Mouse (Mus musculus): ENCODE data around the gene Serinc3. TPM values are rescaled to one million over a fixed set of nuclear protein-coding genes. Genes with fewer than 3 reads are reported as not detected.

The Serinc3 gene
- polyA plus RNA-seq, 1 experiment, result 368 TPM

- TF ChIP-seq CTCF (IDR thresholded peaks at IDR 0.05; ENCODE audit: insufficient read depth, low read length) (no peak), POLR2A (IDR thresholded peaks at IDR 0.05; ENCODE audit: borderline replicate concordance, extremely low read depth, low read depth, low read length) (no peak)
- peaks cover 27% of the 10 kb centered on the region for H3K4me1 ChIP-seq (ENCODE audit: control insufficient read depth, insufficient read depth, low read length)
- WGBS, result 53% methylated on average over 5 of the region's 5 CpGs
These were observed 41.3 kb upstream of the Serinc3 start for GRCm38 (mm10) chr2:163686233-163686632.

GRCm38 (mm10) chr2:163685761-163686200, 40.9 kb upstream of the Serinc3 start:
- peak; percentile 36 for DNase-seq
- peaks cover 24% of the 10 kb centered on the region for H3K4me1 ChIP-seq (ENCODE audit: control insufficient read depth, insufficient read depth, low read length)

More at GRCm38 (mm10) chr2:163686233-163686632, 41.3 kb upstream of the Serinc3 start:
- no peak overlapping the region for H3K4me3 ChIP-seq (replicated peaks; ENCODE audit: extremely low read depth, low read depth, low read length)
- DNase-seq, result no peak

DNA sequence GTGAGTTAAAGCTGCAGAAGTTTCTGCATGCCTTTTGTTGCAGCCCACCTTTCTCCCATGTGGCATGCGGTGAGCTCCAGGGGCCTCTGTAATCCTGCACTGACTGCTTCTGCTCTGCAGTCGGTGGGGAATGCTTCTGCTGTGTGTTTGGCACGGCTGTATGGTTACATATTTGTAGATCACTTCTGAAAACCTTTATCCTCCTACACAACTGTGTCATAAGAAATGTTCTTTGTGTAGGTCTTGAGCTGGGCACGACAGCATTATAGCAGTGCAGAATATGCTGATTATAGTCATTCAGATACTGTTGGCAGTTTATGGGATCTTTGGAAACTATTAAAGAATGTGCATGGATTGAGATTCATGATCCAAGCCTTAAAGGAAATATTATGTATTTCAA, 40.4 kb upstream of the Serinc3 start:
- H3K4me1 ChIP-seq (ENCODE audit: control insufficient read depth, insufficient read depth, low read length), result peaks cover 19% of the 10 kb centered on the region

More at GRCm38 (mm10) chr2:163685761-163686200, 40.9 kb upstream of the Serinc3 start:
- no peak overlapping the region for H3K4me3 ChIP-seq (replicated peaks; ENCODE audit: extremely low read depth, low read depth, low read length)
- WGBS, result 11% methylated on average over 6 of the region's 6 CpGs
- peak; percentile 53; the same call in 1 of the 2 replicates for TF ChIP-seq POLR2A (IDR thresholded peaks at IDR 0.05; ENCODE audit: borderline replicate concordance, extremely low read depth, low read depth, low read length)
- no peak for TF ChIP-seq CTCF (IDR thresholded peaks at IDR 0.05; ENCODE audit: insufficient read depth, low read length)

GRCm38 (mm10) chr2:163682344-163682743, 37.4 kb upstream of the Serinc3 start:
- Histone ChIP-seq H3K4me1 (ENCODE audit: control insufficient read depth, insufficient read depth, low read length) (peaks cover 18% of the 10 kb centered on the region), H3K4me3 (replicated peaks; ENCODE audit: extremely low read depth, low read depth, low read length) (no peak overlapping the region)
- no peak for DNase-seq
- WGBS, result 88% methylated on average over 2 of the region's 2 CpGs
- no peak for TF ChIP-seq CTCF (IDR thresholded peaks at IDR 0.05; ENCODE audit: insufficient read depth, low read length)

More for the DNA sequence above, 40.4 kb upstream of the Serinc3 start:
- TF ChIP-seq POLR2A (IDR thresholded peaks at IDR 0.05; ENCODE audit: borderline replicate concordance, extremely low read depth, low read depth, low read length) (no peak), CTCF (IDR thresholded peaks at IDR 0.05; ENCODE audit: insufficient read depth, low read length) (no peak)
- DNase-seq, result no peak
- 33% methylated on average over 4 of the region's 4 CpGs for WGBS
- H3K4me3 ChIP-seq (replicated peaks; ENCODE audit: extremely low read depth, low read depth, low read length), result no peak overlapping the region

DNA sequence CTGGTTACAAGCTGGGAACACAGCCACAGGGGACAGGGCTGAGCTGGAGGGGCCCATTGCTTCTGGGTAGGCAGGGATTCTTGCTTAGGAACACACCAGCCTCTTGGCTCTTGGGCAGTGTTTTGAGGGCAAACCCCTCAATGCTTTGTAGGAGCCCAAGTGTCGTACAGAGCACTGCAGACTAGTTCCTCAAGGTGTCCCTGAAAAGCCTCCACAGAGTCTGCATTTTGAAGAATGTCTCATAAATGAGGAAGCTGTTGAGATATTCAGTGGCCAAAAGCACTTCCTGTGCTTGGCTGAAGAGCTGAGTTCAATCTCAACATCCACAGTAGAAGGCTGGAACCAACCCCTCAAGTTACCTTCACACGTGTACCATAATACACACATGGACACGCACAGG, 31.8 kb upstream of the Serinc3 start:
- no peak overlapping the region for H3K4me3 ChIP-seq (replicated peaks; ENCODE audit: extremely low read depth, low read depth, low read length)
- 64% methylated on average over 3 of the region's 3 CpGs for WGBS
- DNase-seq, result no peak
- H3K4me1 ChIP-seq (ENCODE audit: control insufficient read depth, insufficient read depth, low read length), result peaks cover 11% of the 10 kb centered on the region; the same call in 1 of the 2 replicates
- TF ChIP-seq POLR2A (IDR thresholded peaks at IDR 0.05; ENCODE audit: borderline replicate concordance, extremely low read depth, low read depth, low read length), result no peak
- TF ChIP-seq CTCF (IDR thresholded peaks at IDR 0.05; ENCODE audit: insufficient read depth, low read length), result no peak

GRCm38 (mm10) chr2:163676321-163676720, 31.4 kb upstream of the Serinc3 start:
- Histone ChIP-seq H3K4me3 (replicated peaks; ENCODE audit: extremely low read depth, low read depth, low read length) (no peak overlapping the region), H3K4me1 (ENCODE audit: control insufficient read depth, insufficient read depth, low read length) (peaks cover 11% of the 10 kb centered on the region; the same call in 1 of the 2 replicates)
- TF ChIP-seq CTCF (IDR thresholded peaks at IDR 0.05; ENCODE audit: insufficient read depth, low read length) (no peak), POLR2A (IDR thresholded peaks at IDR 0.05; ENCODE audit: borderline replicate concordance, extremely low read depth, low read depth, low read length) (no peak)
- WGBS, result 84% methylated on average over 4 of the region's 4 CpGs
- no peak for DNase-seq

DNA sequence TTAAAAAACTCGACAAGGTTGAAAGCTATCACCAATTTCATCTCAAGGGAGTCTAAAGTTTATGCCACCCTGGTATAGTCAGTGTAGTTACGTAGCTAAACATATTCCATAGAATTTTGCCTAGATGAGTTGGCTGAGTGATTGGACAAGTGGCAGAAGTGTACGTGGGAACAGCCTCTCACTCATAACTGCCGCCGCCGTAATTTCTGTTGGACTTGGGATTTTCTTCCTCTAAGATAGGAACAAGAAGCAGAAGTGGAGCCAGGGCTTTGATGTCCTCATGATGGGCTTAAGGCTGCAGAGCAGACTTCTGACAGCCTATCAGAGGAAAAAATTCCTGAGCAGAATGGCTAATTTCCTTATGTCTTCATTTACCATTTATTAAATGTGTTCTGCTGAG, 30.7 kb upstream of the Serinc3 start:
- no peak for TF ChIP-seq POLR2A (IDR thresholded peaks at IDR 0.05; ENCODE audit: borderline replicate concordance, extremely low read depth, low read depth, low read length)
- no peak for TF ChIP-seq CTCF (IDR thresholded peaks at IDR 0.05; ENCODE audit: insufficient read depth, low read length)
- 55% methylated on average over 6 of the region's 6 CpGs for WGBS
- DNase-seq, result no peak
- Histone ChIP-seq H3K4me1 (ENCODE audit: control insufficient read depth, insufficient read depth, low read length) (peaks cover 11% of the 10 kb centered on the region; the same call in 1 of the 2 replicates), H3K4me3 (replicated peaks; ENCODE audit: extremely low read depth, low read depth, low read length) (no peak overlapping the region)

DNA sequence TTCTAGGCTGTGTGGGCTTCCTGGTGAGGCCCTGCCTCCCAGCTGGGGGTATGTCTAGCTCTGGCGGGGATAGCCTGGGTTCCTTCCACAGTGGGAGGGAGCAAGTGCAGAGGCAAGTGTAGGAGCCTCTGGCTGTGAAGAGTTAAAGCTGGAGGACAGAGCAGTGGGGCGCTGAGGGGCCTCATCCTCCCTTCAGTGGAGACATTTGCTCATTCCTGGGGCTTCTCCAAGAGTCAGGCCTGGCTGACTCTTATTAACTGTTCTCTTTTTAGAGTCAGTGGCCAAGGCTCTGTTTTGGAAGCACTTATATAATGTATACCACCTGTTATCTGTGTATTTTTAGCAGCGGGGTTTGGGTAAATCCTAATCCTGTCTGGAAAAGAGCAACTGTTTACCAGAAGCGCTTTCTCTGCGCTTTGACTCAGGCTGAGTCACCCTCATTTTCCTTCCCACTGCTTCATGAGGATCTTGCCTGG, 30.3 kb upstream of the Serinc3 start:
- Histone ChIP-seq H3K4me3 (replicated peaks; ENCODE audit: extremely low read depth, low read depth, low read length) (no peak overlapping the region), H3K4me1 (ENCODE audit: control insufficient read depth, insufficient read depth, low read length) (peaks cover 11% of the 10 kb centered on the region; the same call in 1 of the 2 replicates)
- WGBS, result 52% methylated on average over 5 of the region's 5 CpGs
- DNase-seq, result no peak
- no peak for TF ChIP-seq CTCF (IDR thresholded peaks at IDR 0.05; ENCODE audit: insufficient read depth, low read length)
- TF ChIP-seq POLR2A (IDR thresholded peaks at IDR 0.05; ENCODE audit: borderline replicate concordance, extremely low read depth, low read depth, low read length), result no peak

GRCm38 (mm10) chr2:163674397-163674796, 29.5 kb upstream of the Serinc3 start:
- Histone ChIP-seq H3K4me3 (replicated peaks; ENCODE audit: extremely low read depth, low read depth, low read length) (no peak overlapping the region), H3K4me1 (ENCODE audit: control insufficient read depth, insufficient read depth, low read length) (peaks cover 11% of the 10 kb centered on the region; the same call in 1 of the 2 replicates)
- no peak for TF ChIP-seq CTCF (IDR thresholded peaks at IDR 0.05; ENCODE audit: insufficient read depth, low read length)
- no peak for TF ChIP-seq POLR2A (IDR thresholded peaks at IDR 0.05; ENCODE audit: borderline replicate concordance, extremely low read depth, low read depth, low read length)
- WGBS, result 76% methylated on average over 5 of the region's 5 CpGs
- DNase-seq, result no peak

- no peak for TF ChIP-seq CTCF (IDR thresholded peaks at IDR 0.05; ENCODE audit: insufficient read depth, low read length)
- no peak for TF ChIP-seq POLR2A (IDR thresholded peaks at IDR 0.05; ENCODE audit: borderline replicate concordance, extremely low read depth, low read depth, low read length)
- Histone ChIP-seq H3K4me1 (ENCODE audit: control insufficient read depth, insufficient read depth, low read length) (peaks cover 6% of the 10 kb centered on the region; the same call in 1 of the 2 replicates), H3K4me3 (replicated peaks; ENCODE audit: extremely low read depth, low read depth, low read length) (no peak overlapping the region)
- DNase-seq, result no peak
- 55% methylated on average over 11 of the region's 11 CpGs for WGBS
These were observed 26.1 kb upstream of the Serinc3 start for GRCm38 (mm10) chr2:163670872-163671594.
